Mouse (Mus musculus): ENCODE measurements around the gene Foxi1.

The Foxi1 gene

DNA sequence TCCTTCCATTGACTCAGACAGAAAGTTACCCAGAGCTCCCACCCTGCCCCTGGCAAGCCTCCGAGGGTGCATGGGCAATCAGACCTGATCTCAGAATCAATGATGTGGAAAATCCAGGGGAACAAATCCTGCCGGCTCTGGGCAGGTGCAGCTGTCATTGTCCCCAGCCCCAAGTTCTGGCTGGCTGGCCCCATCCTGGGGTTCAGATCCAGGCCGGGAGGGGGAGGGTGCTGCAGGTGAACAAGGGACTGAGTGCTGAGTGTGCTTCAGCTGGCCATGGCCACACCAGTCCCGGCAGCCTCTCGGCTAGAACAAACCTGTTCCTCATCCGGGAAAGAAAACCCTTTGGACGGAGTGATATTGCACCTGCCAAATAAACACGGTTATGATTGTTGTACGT lies 49.0 kb downstream of the Foxi1 start:
- in situ Hi-C loops (cut with MboI), result no loop called here

DNA sequence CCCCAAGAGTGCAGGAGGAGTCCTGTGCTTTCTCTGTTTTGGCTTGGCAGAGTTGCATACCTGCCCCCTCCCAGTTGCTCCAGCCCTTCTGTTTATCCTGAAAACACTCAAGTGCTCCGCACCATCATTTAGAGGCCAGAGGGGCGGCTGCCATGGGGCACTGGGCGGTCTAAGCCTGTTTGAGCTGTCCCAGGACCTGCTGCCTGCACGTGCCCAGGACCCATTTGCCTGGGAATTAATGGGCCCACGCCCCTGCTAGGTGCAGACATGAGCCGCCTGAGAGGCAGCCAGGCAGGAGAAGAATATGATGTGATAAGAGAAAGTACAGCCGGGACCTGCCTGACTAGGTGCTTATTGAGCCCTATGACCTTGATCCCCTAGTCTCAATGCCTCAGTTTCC lies 52.7 kb downstream of the Foxi1 start:
- in situ Hi-C loops (cut with MboI), result no loop called here
